Mouse (Mus musculus) Muller cell, postnatal 12 days (primary cell): ENCODE measurements around the gene Caskin2.
"Not testable (repeated sequence)": the region's sequence is repeated elsewhere in the genome, so short reads cannot be mapped to it uniquely, and the experiment has no call there.

Experiments
- DNase-seq: peaks from one replicate; pipeline ENCODE4 v3.0.0-alpha.2; 2015; ENCODE audit errors: inconsistent ontology term

Caskin2 gene

GRCm38 (mm10) chr11:115765103-115765606 lies 48.3 kb downstream of the Caskin2 start, which contains the start of gene Tmem94:
Gene Tmem94 (plus strand): TSS chr11:115765433.
- DNase-seq: peak; percentile 99

- DNase-seq: no peak
Observed at GRCm38 (mm10) chr11:115764698-115765097, 48.7 kb downstream of the Caskin2 start.

GRCm38 (mm10) chr11:115762176-115762575 lies 51.3 kb downstream of the Caskin2 start:
- DNase-seq: not testable (repeated sequence)

GRCm38 (mm10) chr11:115753485-115753884 lies 60.0 kb downstream of the Caskin2 start:
- no peak for DNase-seq

GRCm38 (mm10) chr11:115752653-115753052 lies 60.8 kb downstream of the Caskin2 start:
- no peak for DNase-seq

- DNase-seq: no peak
Observed at GRCm38 (mm10) chr11:115751725-115752124, 61.7 kb downstream of the Caskin2 start.

- DNase-seq: no peak
Observed at GRCm38 (mm10) chr11:115749834-115750233, 63.6 kb downstream of the Caskin2 start.
